Mouse (Mus musculus): ENCODE results near the gene Ppp1r12b.

Ppp1r12b gene

GRCm38 (mm10) chr1:134761534-134761933 is 194.2 kb downstream of the Ppp1r12b start:
- DNase-seq (ENCODE audit: low spot score in 2 of 2): no peak

GRCm38 (mm10) chr1:134760642-134761041 is 195.1 kb downstream of the Ppp1r12b start:
- DNase-seq (ENCODE audit: low spot score in 2 of 2): no peak

GRCm38 (mm10) chr1:134759133-134759532 is 196.6 kb downstream of the Ppp1r12b start:
- no peak for DNase-seq (ENCODE audit: low spot score in 2 of 2)

- no peak for DNase-seq (ENCODE audit: low spot score in 2 of 2)
Measured at GRCm38 (mm10) chr1:134757230-134757629, 198.5 kb downstream of the Ppp1r12b start.

- no peak for DNase-seq (ENCODE audit: low spot score in 2 of 2)
Measured at GRCm38 (mm10) chr1:134756190-134756873, 199.4 kb downstream of the Ppp1r12b start.

- no peak for DNase-seq (ENCODE audit: low spot score in 2 of 2)
Measured at GRCm38 (mm10) chr1:134755548-134756189, 200.1 kb downstream of the Ppp1r12b start.

GRCm38 (mm10) chr1:134754818-134755217 is 200.9 kb downstream of the Ppp1r12b start:
- DNase-seq (ENCODE audit: low spot score in 2 of 2): no peak

GRCm38 (mm10) chr1:134753751-134754630 is 201.8 kb downstream of the Ppp1r12b start:
- DNase-seq (ENCODE audit: low spot score in 2 of 2): no peak

GRCm38 (mm10) chr1:134752447-134752846 is 203.3 kb downstream of the Ppp1r12b start:
- DNase-seq (ENCODE audit: low spot score in 2 of 2): no peak

- DNase-seq (ENCODE audit: low spot score in 2 of 2): no peak
Measured at GRCm38 (mm10) chr1:134749889-134750288, 205.9 kb downstream of the Ppp1r12b start.

GRCm38 (mm10) chr1:134747236-134748174 is 208.2 kb downstream of the Ppp1r12b start:
- DNase-seq (ENCODE audit: low spot score in 2 of 2): peak; percentile 71 to 77

GRCm38 (mm10) chr1:134745648-134746047 is 210.1 kb downstream of the Ppp1r12b start:
- peak in 1 of 2 experiments; percentile 36 for DNase-seq (ENCODE audit: low spot score in 2 of 2)

- no peak for DNase-seq (ENCODE audit: low spot score in 2 of 2)
Measured at GRCm38 (mm10) chr1:134741946-134742661, 213.6 kb downstream of the Ppp1r12b start.

- DNase-seq (ENCODE audit: low spot score in 2 of 2): peak in 1 of 2 experiments; percentile 54
Measured at GRCm38 (mm10) chr1:134741433-134741832, 214.3 kb downstream of the Ppp1r12b start.

- DNase-seq (ENCODE audit: low spot score in 2 of 2): no peak
Measured at GRCm38 (mm10) chr1:134737463-134737862, 218.3 kb downstream of the Ppp1r12b start.

- DNase-seq (ENCODE audit: low spot score in 2 of 2): no peak
Measured at GRCm38 (mm10) chr1:134733659-134734058, 222.1 kb downstream of the Ppp1r12b start.

GRCm38 (mm10) chr1:134727256-134727655 is 228.5 kb downstream of the Ppp1r12b start:
- DNase-seq (ENCODE audit: low spot score in 2 of 2): no peak

- no peak for DNase-seq (ENCODE audit: low spot score in 2 of 2)
Measured at GRCm38 (mm10) chr1:134726480-134726879, 229.3 kb downstream of the Ppp1r12b start.

GRCm38 (mm10) chr1:134725276-134725675 is 230.5 kb downstream of the Ppp1r12b start:
- DNase-seq (ENCODE audit: low spot score in 2 of 2): peak in 1 of 2 experiments; percentile 25

- no peak for DNase-seq (ENCODE audit: low spot score in 2 of 2)
Measured at GRCm38 (mm10) chr1:134722891-134723290, 232.9 kb downstream of the Ppp1r12b start.

Data from spleen, postnatal 14 days (tissue).